Mouse (Mus musculus): ENCODE results near the gene Klk1b16. TPM values are rescaled to one million over a fixed set of nuclear protein-coding genes. Genes with fewer than 3 reads are reported as not detected.
"Not testable (repeated sequence)": the region's sequence is repeated elsewhere in the genome, so short reads cannot be mapped to it uniquely, and the experiment has no call there.

Klk1b16 gene
- polyA plus RNA-seq (2014; fragmentation: Nextera tagmentation; extraction: Ambion mirVana): not detected in 2 replicates

DNA sequence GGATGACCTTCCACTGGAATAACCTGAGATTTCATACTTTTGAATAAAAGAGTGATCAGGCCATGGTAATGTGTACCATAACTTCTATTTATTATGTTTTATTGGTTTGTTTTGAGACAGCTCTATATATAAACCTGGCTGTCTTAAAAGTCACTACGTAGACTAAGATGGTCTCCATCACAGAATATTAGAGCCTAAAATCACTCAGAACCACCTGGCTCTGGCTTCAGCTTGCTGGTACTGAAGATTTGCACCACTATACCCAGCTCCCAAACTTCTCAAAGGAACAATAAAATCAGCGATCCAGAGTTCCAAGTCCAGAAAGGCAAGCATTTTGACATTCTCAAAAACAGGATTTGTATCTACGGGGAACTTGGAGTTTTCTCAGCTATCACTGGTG, at the start of gene Klk1b16:
Gene Klk1b16 (plus strand): TSS at position 301 of the 400 bp plus-strand sequence.
- 90% methylated on average over 3 of the region's 3 CpGs for WGBS
- H3K27ac ChIP-seq (replicated peaks; ENCODE audit: low read depth, low read length): no peak within 1 kb of the TSS
- H3K9me3 ChIP-seq (ENCODE audit: control insufficient read depth, low read length): no peaks in the 10 kb centered on the region
- no peaks in the 10 kb centered on the region for H3K27me3 ChIP-seq (ENCODE audit: control insufficient read depth, insufficient read depth, low read length)
- H3K4me2 ChIP-seq (ENCODE audit: low read length): no peak within 1 kb of the TSS
- no peak within 1 kb of the TSS for H3K9ac ChIP-seq (replicated peaks; ENCODE audit: low read length)
- ATAC-seq (ENCODE audit: low FRiP score, low TSS enrichment) (no peak), DNase-seq (no peak)
- no peaks in the 10 kb centered on the region for H3K36me3 ChIP-seq (ENCODE audit: control insufficient read depth, insufficient read depth, low read length)
- no peaks in the 10 kb centered on the region for H3K4me1 ChIP-seq (ENCODE audit: control insufficient read depth, insufficient read depth, low read length)
- no peak within 1 kb of the TSS for H3K4me3 ChIP-seq (replicated peaks; ENCODE audit: low read depth, low read length)

DNA sequence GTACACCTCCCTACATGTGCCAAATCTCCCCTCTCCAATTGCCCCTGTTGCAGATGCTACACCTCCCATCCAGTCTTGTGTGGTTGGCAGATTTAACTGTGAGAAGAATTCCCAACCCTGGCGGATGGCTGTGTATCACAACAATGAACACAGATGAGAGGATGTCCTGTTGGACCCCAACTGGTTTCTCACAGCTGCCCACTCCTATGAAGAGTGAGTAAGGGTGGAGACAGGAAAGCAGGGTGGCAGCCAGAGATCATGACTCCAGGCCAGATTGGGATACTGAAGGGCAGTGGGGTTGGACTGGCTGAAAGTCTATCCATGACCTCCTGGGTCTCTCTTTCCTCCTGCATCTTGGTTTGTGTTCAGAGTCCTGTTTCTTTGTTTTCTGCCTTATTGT, 40.5 kb upstream of the Klk1b16 start:
- no peak overlapping the region for H3K4me3 ChIP-seq (replicated peaks; ENCODE audit: low read depth, low read length)
- 90% methylated on average over 1 of the region's 1 CpGs for WGBS
- H3K27ac ChIP-seq (replicated peaks; ENCODE audit: low read depth, low read length): no peak overlapping the region
- ATAC-seq (ENCODE audit: low FRiP score, low TSS enrichment) (no peak), DNase-seq (no peak)
- H3K36me3 ChIP-seq (ENCODE audit: control insufficient read depth, insufficient read depth, low read length): no peaks in the 10 kb centered on the region
- no peak overlapping the region for H3K4me2 ChIP-seq (ENCODE audit: low read length)
- no peaks in the 10 kb centered on the region for H3K27me3 ChIP-seq (ENCODE audit: control insufficient read depth, insufficient read depth, low read length)
- H3K9ac ChIP-seq (replicated peaks; ENCODE audit: low read length): no peak overlapping the region
- H3K9me3 ChIP-seq (ENCODE audit: control insufficient read depth, low read length): no peaks in the 10 kb centered on the region
- H3K4me1 ChIP-seq (ENCODE audit: control insufficient read depth, insufficient read depth, low read length): no peaks in the 10 kb centered on the region

DNA sequence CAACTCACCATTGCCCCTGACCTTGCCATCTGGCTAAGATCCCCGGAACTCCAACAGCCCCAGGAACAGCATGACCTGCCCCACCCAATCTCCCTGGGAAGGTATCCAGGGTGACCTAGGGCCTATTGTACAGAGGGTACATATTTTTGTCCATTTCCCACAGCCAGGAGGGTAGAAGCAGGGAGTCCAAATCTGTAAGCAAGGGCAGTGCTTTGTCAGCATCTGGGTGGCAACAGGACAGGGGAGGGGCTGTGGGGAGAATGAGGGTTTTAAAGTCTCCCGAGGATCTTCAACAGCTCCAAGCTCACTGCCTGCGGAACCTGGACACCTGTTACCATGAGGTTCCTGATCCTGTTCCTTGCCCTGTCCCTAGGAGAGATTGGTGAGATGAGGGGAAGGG, 34.5 kb upstream of the Klk1b16 start, which contains the start of gene Klk1b21:
Gene Klk1b21 (plus strand): TSS at position 301 of the 400 bp plus-strand sequence.
- not testable (repeated sequence) for H3K9ac ChIP-seq (replicated peaks; ENCODE audit: low read length); DNase-seq; H3K9me3 ChIP-seq (ENCODE audit: control insufficient read depth, low read length); H3K4me1 ChIP-seq (ENCODE audit: control insufficient read depth, insufficient read depth, low read length); H3K36me3 ChIP-seq (ENCODE audit: control insufficient read depth, insufficient read depth, low read length); H3K27ac ChIP-seq (replicated peaks; ENCODE audit: low read depth, low read length); H3K4me2 ChIP-seq (ENCODE audit: low read length); H3K4me3 ChIP-seq (replicated peaks; ENCODE audit: low read depth, low read length); H3K27me3 ChIP-seq (ENCODE audit: control insufficient read depth, insufficient read depth, low read length); ATAC-seq (ENCODE audit: low FRiP score, low TSS enrichment)
- 83% methylated on average over 3 of the region's 3 CpGs for WGBS

DNA sequence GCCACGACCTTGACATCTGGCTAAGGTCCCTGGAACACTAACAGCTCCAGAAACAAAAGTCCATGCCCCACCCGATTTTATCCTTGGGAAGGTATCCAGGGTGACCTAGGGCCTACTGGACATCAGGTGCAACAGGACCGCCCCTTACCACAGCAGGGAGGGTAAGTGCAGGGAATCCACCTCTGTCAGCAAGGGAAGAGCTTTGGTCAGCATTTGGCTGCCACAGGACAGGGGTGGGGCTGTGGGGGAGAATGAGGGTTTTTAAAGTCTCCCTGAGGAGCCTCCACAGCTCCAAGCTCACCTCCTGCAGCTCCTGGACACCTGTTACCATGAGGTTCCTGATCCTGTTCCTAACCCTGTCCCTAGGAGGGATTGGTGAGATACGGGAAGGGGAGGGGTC, 24.2 kb upstream of the Klk1b16 start, which contains the start of gene Klk1b22:
Gene Klk1b22 (plus strand): TSS at position 301 of the 400 bp plus-strand sequence.
- Histone ChIP-seq H3K4me1 (ENCODE audit: control insufficient read depth, insufficient read depth, low read length) (no peaks in the 10 kb centered on the region), H3K4me2 (ENCODE audit: low read length) (no peak within 1 kb of the TSS), H3K9ac (replicated peaks; ENCODE audit: low read length) (no peak within 1 kb of the TSS), H3K27me3 (ENCODE audit: control insufficient read depth, insufficient read depth, low read length) (no peaks in the 10 kb centered on the region), H3K36me3 (ENCODE audit: control insufficient read depth, insufficient read depth, low read length) (no peaks in the 10 kb centered on the region), H3K4me3 (replicated peaks; ENCODE audit: low read depth, low read length) (no peak within 1 kb of the TSS), H3K27ac (replicated peaks; ENCODE audit: low read depth, low read length) (no peak within 1 kb of the TSS), H3K9me3 (ENCODE audit: control insufficient read depth, low read length) (no peaks in the 10 kb centered on the region)
- ATAC-seq (ENCODE audit: low FRiP score, low TSS enrichment) (no peak), DNase-seq (no peak)
- 75% methylated on average over 4 of the region's 4 CpGs for WGBS

DNA sequence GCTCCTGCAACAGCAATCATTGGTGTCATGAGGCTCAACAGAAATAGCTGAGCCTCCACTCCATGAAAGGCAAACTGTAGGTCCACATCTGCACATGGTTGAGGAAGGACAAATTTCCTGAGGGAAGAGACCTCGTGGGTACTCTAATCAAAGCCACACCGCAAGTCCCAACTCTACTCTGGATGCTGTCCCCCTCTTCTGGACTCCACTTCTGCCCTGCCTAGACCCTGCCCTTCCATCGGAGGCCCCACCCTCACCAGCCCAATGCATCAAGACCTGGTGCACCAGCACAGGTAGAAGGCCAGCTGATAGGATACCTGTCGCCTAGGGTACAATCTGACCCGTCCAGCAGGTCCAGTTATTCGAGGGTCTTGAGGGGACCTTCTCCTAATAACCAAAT, 13.1 kb upstream of the Klk1b16 start:
- 90% methylated on average over 6 of the region's 6 CpGs for WGBS

DNA sequence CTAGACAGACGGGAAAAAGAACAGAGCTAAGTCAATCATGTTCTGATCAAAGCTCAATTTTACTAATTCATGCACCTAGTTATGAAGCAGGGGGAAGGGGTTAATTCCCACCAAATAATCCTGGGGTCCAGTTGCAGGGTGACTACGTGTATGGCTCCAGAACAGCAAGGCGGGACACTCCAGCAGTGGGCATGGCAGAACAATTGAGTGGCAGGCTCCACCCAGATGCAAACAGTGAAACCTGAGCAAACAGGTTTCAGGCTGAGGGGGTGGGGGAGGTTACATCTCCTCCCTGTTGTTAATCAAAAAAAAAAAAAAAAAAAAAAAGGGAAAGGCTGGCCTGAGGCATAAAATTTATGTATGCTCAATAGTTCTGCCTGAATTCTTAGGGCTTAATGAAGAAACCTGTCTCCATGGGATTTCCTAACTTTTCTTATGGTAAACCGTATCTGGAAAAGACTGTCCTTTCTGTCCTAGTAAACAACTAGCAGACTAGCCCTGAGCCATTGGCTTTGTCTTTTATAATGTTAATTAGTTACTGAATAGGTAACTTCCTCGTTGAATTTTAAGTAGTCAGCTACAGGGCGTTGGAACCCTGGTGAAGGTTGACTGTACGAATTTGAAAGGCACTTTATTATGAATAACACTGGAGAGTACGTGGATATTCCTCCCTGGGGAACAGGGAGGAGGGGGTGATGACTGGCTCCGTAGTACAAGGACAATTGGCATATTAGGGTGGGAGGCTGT, 42.9 kb downstream of the Klk1b16 start:
- no peak overlapping the region for H3K4me3 ChIP-seq (replicated peaks; ENCODE audit: low read depth, low read length)
- ATAC-seq (ENCODE audit: low FRiP score, low TSS enrichment) (no peak), DNase-seq (no peak)
- H3K4me2 ChIP-seq (ENCODE audit: low read length): no peak overlapping the region
- H3K27me3 ChIP-seq (ENCODE audit: control insufficient read depth, insufficient read depth, low read length): no peaks in the 10 kb centered on the region
- no peaks in the 10 kb centered on the region for H3K4me1 ChIP-seq (ENCODE audit: control insufficient read depth, insufficient read depth, low read length)
- WGBS: 47% methylated on average over 9 of the region's 9 CpGs
- no peak overlapping the region for H3K9ac ChIP-seq (replicated peaks; ENCODE audit: low read length)
- no peaks in the 10 kb centered on the region for H3K9me3 ChIP-seq (ENCODE audit: control insufficient read depth, low read length)
- no peaks in the 10 kb centered on the region for H3K36me3 ChIP-seq (ENCODE audit: control insufficient read depth, insufficient read depth, low read length)
- H3K27ac ChIP-seq (replicated peaks; ENCODE audit: low read depth, low read length): no peak overlapping the region

More for the DNA sequence above, 13.1 kb upstream of the Klk1b16 start:
- no peak overlapping the region for H3K4me3 ChIP-seq (replicated peaks; ENCODE audit: low read depth, low read length)
- ATAC-seq (ENCODE audit: low FRiP score, low TSS enrichment) (no peak), DNase-seq (no peak)
- no peak overlapping the region for H3K27ac ChIP-seq (replicated peaks; ENCODE audit: low read depth, low read length)
- H3K9ac ChIP-seq (replicated peaks; ENCODE audit: low read length): no peak overlapping the region
- no peaks in the 10 kb centered on the region for H3K36me3 ChIP-seq (ENCODE audit: control insufficient read depth, insufficient read depth, low read length)
- H3K27me3 ChIP-seq (ENCODE audit: control insufficient read depth, insufficient read depth, low read length): no peaks in the 10 kb centered on the region
- H3K4me2 ChIP-seq (ENCODE audit: low read length): no peak overlapping the region
- no peaks in the 10 kb centered on the region for H3K4me1 ChIP-seq (ENCODE audit: control insufficient read depth, insufficient read depth, low read length)
- H3K9me3 ChIP-seq (ENCODE audit: control insufficient read depth, low read length): no peaks in the 10 kb centered on the region

DNA sequence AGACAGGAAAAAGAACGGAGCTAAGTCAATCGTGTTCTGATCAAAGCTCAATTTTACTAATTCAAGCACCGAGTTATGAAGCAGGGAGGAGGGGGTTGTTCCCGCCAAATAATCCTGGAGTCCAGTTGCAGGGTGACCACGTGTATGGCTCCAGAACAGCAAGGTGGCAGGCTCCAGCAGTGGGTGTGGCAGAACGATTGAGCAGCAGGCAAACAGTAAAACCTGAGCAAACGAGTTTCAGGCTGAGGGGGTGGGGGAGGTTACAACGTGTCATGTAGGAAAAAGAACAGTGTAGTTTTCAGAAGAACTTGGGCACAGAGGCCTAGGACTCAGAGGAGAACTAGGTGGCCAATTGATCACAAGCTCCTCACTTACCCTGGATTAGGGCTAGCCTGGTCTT, 49.9 kb downstream of the Klk1b16 start:
- WGBS: 73% methylated on average over 8 of the region's 8 CpGs
- not testable (repeated sequence) for DNase-seq; H3K4me2 ChIP-seq (ENCODE audit: low read length); H3K27me3 ChIP-seq (ENCODE audit: control insufficient read depth, insufficient read depth, low read length); H3K4me3 ChIP-seq (replicated peaks; ENCODE audit: low read depth, low read length); H3K9me3 ChIP-seq (ENCODE audit: control insufficient read depth, low read length); H3K27ac ChIP-seq (replicated peaks; ENCODE audit: low read depth, low read length); H3K9ac ChIP-seq (replicated peaks; ENCODE audit: low read length); H3K4me1 ChIP-seq (ENCODE audit: control insufficient read depth, insufficient read depth, low read length); ATAC-seq (ENCODE audit: low FRiP score, low TSS enrichment); H3K36me3 ChIP-seq (ENCODE audit: control insufficient read depth, insufficient read depth, low read length)

DNA sequence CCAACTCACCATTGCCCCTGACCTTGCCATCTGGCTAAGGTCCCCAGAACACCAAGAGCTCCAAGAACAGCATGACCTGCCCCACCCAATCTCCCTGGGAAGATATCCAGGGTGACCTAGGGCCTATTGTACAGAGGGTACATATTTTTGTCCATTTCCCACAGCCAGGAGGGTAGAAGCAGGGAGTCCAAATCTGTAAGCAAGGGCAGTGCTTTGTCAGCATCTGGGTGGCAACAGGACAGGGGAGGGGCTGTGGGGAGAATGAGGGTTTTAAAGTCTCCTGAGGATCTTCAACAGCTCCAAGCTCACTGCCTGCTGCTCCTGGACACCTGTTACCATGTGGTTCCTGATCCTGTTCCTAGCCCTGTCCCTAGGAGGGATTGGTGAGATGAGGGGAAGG, 51.4 kb downstream of the Klk1b16 start, which contains the start of gene Klk1b24:
Gene Klk1b24 (plus strand): TSS at position 301 of the 400 bp plus-strand sequence.
- H3K9ac ChIP-seq (replicated peaks; ENCODE audit: low read length); H3K4me3 ChIP-seq (replicated peaks; ENCODE audit: low read depth, low read length); H3K4me1 ChIP-seq (ENCODE audit: control insufficient read depth, insufficient read depth, low read length); DNase-seq; H3K9me3 ChIP-seq (ENCODE audit: control insufficient read depth, low read length); H3K36me3 ChIP-seq (ENCODE audit: control insufficient read depth, insufficient read depth, low read length); ATAC-seq (ENCODE audit: low FRiP score, low TSS enrichment); H3K27me3 ChIP-seq (ENCODE audit: control insufficient read depth, insufficient read depth, low read length); H3K27ac ChIP-seq (replicated peaks; ENCODE audit: low read depth, low read length); H3K4me2 ChIP-seq (ENCODE audit: low read length): not testable (repeated sequence)

Measured in midbrain, embryonic 14.5 days (tissue).